Mouse (Mus musculus): ENCODE results near the gene Rptor. TPM values are rescaled to one million over a fixed set of nuclear protein-coding genes. Genes with fewer than 3 reads are reported as not detected.

The Rptor gene
- 11.8 and 13.2 TPM in 2 replicates for polyA plus RNA-seq (2014; fragmentation: Nextera tagmentation; extraction: Ambion mirVana)

DNA sequence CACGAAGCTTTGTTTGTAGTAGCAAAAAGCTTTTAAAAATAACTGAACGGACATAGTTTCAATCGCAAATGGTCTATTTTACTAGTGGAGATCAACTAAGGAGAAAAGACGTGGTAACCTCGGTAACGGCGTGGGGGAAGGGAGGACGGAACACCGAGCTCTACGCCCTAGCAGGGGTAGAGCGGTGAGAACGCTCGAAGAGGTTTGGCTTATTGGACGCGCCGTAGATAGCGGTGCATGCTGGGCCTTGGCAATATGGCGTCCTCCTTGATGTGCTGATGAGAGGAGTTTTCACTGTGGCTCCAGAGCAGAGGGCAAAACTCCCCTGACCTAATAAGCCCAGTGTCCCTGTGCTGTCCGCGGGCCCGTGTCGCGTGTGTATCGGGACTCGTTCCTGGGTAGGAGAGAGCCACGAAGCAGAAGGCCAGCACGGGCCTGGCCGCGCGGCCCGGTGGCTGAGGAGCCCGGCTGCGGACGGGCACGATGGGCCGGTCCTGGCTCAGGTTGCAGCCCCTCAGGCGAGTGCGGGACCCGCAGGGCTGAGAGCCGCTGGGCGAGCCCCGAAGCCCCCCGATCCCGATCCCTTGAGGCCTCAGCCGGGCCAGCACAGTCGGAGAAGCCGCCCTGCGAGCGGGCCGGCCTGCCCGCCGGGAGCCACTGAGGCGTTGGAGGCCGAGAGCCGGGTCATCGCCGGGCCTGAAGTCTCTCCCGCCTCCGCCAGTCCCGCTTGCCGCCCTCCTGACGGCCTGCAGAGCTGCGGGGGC, at the start of gene Rptor:
Rptor (plus strand) TSS at position 143 of the 764 bp plus-strand sequence.
- Histone ChIP-seq H3K4me1 (replicated peaks; ENCODE audit: control insufficient read depth, insufficient read depth, low read length) (peaks cover 11% of the 10 kb centered on the region), H3K36me3 (ENCODE audit: control insufficient read depth, insufficient read depth, low read length) (peaks cover 2% of the 10 kb centered on the region; the same call in 1 of the 2 replicates), H3K4me2 (peak within 1 kb of the TSS; percentile 88), H3K27me3 (replicated peaks; ENCODE audit: control insufficient read depth, insufficient read depth, low read length) (no peaks in the 10 kb centered on the region), H3K27ac (ENCODE audit: low read depth, low read length) (peak within 1 kb of the TSS; percentile 78), H3K9me3 (ENCODE audit: control insufficient read depth, low read length) (no peaks in the 10 kb centered on the region), H3K4me3 (ENCODE audit: low read depth, low read length) (peak within 1 kb of the TSS; percentile 94), H3K9ac (ENCODE audit: low read depth, low read length) (peak within 1 kb of the TSS; percentile 96)
- peak; percentile 98 for ATAC-seq (replicated peaks; ENCODE audit: low FRiP score)
- WGBS, result under 1% methylated on average over 63 of the region's 63 CpGs
- DNase-seq (ENCODE audit: low spot score), result peak; percentile 92

DNA sequence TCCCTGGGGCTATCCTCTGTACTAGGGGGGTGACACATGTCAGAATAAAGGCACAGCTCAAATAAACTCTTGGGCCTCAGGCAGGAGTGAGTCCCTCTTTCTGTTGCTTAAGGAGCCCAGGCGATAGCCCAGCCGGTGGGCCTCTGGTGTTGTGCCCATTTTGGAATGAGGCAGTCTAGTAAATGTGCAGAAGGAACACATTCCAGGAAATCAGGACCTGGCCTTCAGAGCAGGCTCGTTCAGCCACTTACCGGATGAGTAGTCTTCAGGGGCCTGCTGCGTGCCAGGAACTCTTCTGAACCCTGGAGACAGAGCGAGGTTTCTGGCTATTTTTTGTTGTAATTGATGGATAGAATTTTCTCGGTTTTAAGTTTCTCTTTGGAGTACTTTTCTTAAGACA, 48.0 kb upstream of the Rptor start:
- Histone ChIP-seq H3K4me1 (replicated peaks; ENCODE audit: control insufficient read depth, insufficient read depth, low read length) (peaks cover 5% of the 10 kb centered on the region; the same call in 1 of the 2 replicates), H3K9ac (ENCODE audit: low read depth, low read length) (no peak overlapping the region), H3K27me3 (replicated peaks; ENCODE audit: control insufficient read depth, insufficient read depth, low read length) (peaks cover 39% of the 10 kb centered on the region), H3K4me3 (ENCODE audit: low read depth, low read length) (no peak overlapping the region), H3K36me3 (ENCODE audit: control insufficient read depth, insufficient read depth, low read length) (no peaks in the 10 kb centered on the region), H3K4me2 (no peak overlapping the region), H3K9me3 (ENCODE audit: control insufficient read depth, low read length) (no peaks in the 10 kb centered on the region), H3K27ac (ENCODE audit: low read depth, low read length) (no peak overlapping the region)
- DNase-seq (ENCODE audit: low spot score) (no peak), ATAC-seq (replicated peaks; ENCODE audit: low FRiP score) (no peak)
- 80% methylated on average over 7 of the region's 7 CpGs for WGBS

GRCm38 (mm10) chr11:119555170-119555569, 47.5 kb upstream of the Rptor start:
- DNase-seq (ENCODE audit: low spot score), result no peak
- peaks cover 34% of the 10 kb centered on the region for H3K27me3 ChIP-seq (replicated peaks; ENCODE audit: control insufficient read depth, insufficient read depth, low read length)
- no peaks in the 10 kb centered on the region for H3K9me3 ChIP-seq (ENCODE audit: control insufficient read depth, low read length)
- no peaks in the 10 kb centered on the region for H3K36me3 ChIP-seq (ENCODE audit: control insufficient read depth, insufficient read depth, low read length)
- no peak overlapping the region for H3K4me3 ChIP-seq (ENCODE audit: low read depth, low read length)
- H3K4me2 ChIP-seq, result no peak overlapping the region
- H3K9ac ChIP-seq (ENCODE audit: low read depth, low read length), result no peak overlapping the region
- 76% methylated on average over 7 of the region's 7 CpGs for WGBS
- H3K4me1 ChIP-seq (replicated peaks; ENCODE audit: control insufficient read depth, insufficient read depth, low read length), result peaks cover 5% of the 10 kb centered on the region; the same call in 1 of the 2 replicates
- no peak overlapping the region for H3K27ac ChIP-seq (ENCODE audit: low read depth, low read length)
- no peak for ATAC-seq (replicated peaks; ENCODE audit: low FRiP score)

- no peak overlapping the region for H3K9ac ChIP-seq (ENCODE audit: low read depth, low read length)
- ATAC-seq (replicated peaks; ENCODE audit: low FRiP score), result no peak
Measured at GRCm38 (mm10) chr11:119557940-119558869, 44.5 kb upstream of the Rptor start.

GRCm38 (mm10) chr11:119558870-119559610, 43.7 kb upstream of the Rptor start:
- no peak overlapping the region for H3K27ac ChIP-seq (ENCODE audit: low read depth, low read length)
- H3K9me3 ChIP-seq (ENCODE audit: control insufficient read depth, low read length), result no peaks in the 10 kb centered on the region
- 24% methylated on average over 9 of the region's 9 CpGs for WGBS
- ATAC-seq (replicated peaks; ENCODE audit: low FRiP score) (no peak; the same call in 1 of the 2 replicates), DNase-seq (ENCODE audit: low spot score) (no peak)
- no peak overlapping the region for H3K9ac ChIP-seq (ENCODE audit: low read depth, low read length)
- no peaks in the 10 kb centered on the region for H3K36me3 ChIP-seq (ENCODE audit: control insufficient read depth, insufficient read depth, low read length)
- peaks cover 5% of the 10 kb centered on the region; the same call in 1 of the 2 replicates for H3K4me1 ChIP-seq (replicated peaks; ENCODE audit: control insufficient read depth, insufficient read depth, low read length)
- no peak overlapping the region for H3K4me2 ChIP-seq
- H3K4me3 ChIP-seq (ENCODE audit: low read depth, low read length), result no peak overlapping the region
- peaks cover 24% of the 10 kb centered on the region for H3K27me3 ChIP-seq (replicated peaks; ENCODE audit: control insufficient read depth, insufficient read depth, low read length)

More at GRCm38 (mm10) chr11:119557940-119558869, 44.5 kb upstream of the Rptor start:
- DNase-seq (ENCODE audit: low spot score), result no peak
- H3K4me1 ChIP-seq (replicated peaks; ENCODE audit: control insufficient read depth, insufficient read depth, low read length), result peaks cover 5% of the 10 kb centered on the region; the same call in 1 of the 2 replicates
- H3K27me3 ChIP-seq (replicated peaks; ENCODE audit: control insufficient read depth, insufficient read depth, low read length), result peaks cover 22% of the 10 kb centered on the region
- WGBS, result 46% methylated on average over 15 of the region's 17 CpGs
- H3K9me3 ChIP-seq (ENCODE audit: control insufficient read depth, low read length), result no peaks in the 10 kb centered on the region
- H3K27ac ChIP-seq (ENCODE audit: low read depth, low read length), result no peak overlapping the region
- no peak overlapping the region for H3K4me3 ChIP-seq (ENCODE audit: low read depth, low read length)
- no peaks in the 10 kb centered on the region for H3K36me3 ChIP-seq (ENCODE audit: control insufficient read depth, insufficient read depth, low read length)
- H3K4me2 ChIP-seq, result no peak overlapping the region

- no peak overlapping the region for H3K4me2 ChIP-seq
- peaks cover 15% of the 10 kb centered on the region for H3K27me3 ChIP-seq (replicated peaks; ENCODE audit: control insufficient read depth, insufficient read depth, low read length)
- no peak overlapping the region for H3K27ac ChIP-seq (ENCODE audit: low read depth, low read length)
- ATAC-seq (replicated peaks; ENCODE audit: low FRiP score), result no peak
- WGBS, result 51% methylated on average over 6 of the region's 6 CpGs
- no peaks in the 10 kb centered on the region for H3K9me3 ChIP-seq (ENCODE audit: control insufficient read depth, low read length)
- H3K9ac ChIP-seq (ENCODE audit: low read depth, low read length), result no peak overlapping the region
- peaks cover 5% of the 10 kb centered on the region; the same call in 1 of the 2 replicates for H3K4me1 ChIP-seq (replicated peaks; ENCODE audit: control insufficient read depth, insufficient read depth, low read length)
- no peaks in the 10 kb centered on the region for H3K36me3 ChIP-seq (ENCODE audit: control insufficient read depth, insufficient read depth, low read length)
- DNase-seq (ENCODE audit: low spot score), result no peak
- H3K4me3 ChIP-seq (ENCODE audit: low read depth, low read length), result no peak overlapping the region
Measured at GRCm38 (mm10) chr11:119562286-119562685, 40.4 kb upstream of the Rptor start.

DNA sequence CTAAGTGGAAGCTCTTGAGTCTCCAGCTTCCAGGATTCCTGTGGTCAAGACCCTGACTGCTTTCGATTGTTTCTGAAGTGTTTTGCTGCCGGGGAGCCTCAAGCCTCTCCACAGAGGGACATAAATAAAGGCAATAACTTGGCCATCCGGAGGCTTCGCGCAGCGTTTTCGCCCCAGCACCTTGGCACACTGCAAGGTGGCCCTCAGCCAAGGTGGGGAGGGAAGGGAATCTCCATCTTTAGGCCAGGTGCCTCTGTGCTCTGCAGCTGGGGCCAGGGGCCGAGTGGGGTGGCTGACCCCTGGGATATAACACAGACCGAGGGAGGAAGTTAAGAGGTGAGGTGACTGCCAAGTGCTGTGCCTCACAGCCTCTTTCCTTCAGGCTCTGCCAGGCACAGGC, 39.5 kb upstream of the Rptor start:
- no peak overlapping the region for H3K9ac ChIP-seq (ENCODE audit: low read depth, low read length)

GRCm38 (mm10) chr11:119564383-119564782, 38.3 kb upstream of the Rptor start:
- Histone ChIP-seq H3K9me3 (ENCODE audit: control insufficient read depth, low read length) (no peaks in the 10 kb centered on the region), H3K27me3 (replicated peaks; ENCODE audit: control insufficient read depth, insufficient read depth, low read length) (peaks cover 12% of the 10 kb centered on the region), H3K4me3 (ENCODE audit: low read depth, low read length) (no peak overlapping the region), H3K9ac (ENCODE audit: low read depth, low read length) (no peak overlapping the region), H3K27ac (ENCODE audit: low read depth, low read length) (no peak overlapping the region), H3K4me2 (no peak overlapping the region), H3K36me3 (ENCODE audit: control insufficient read depth, insufficient read depth, low read length) (no peaks in the 10 kb centered on the region), H3K4me1 (replicated peaks; ENCODE audit: control insufficient read depth, insufficient read depth, low read length) (no peaks in the 10 kb centered on the region)
- DNase-seq (ENCODE audit: low spot score) (no peak), ATAC-seq (replicated peaks; ENCODE audit: low FRiP score) (no peak)
- 74% methylated on average over 10 of the region's 10 CpGs for WGBS

More for the DNA sequence above, 39.5 kb upstream of the Rptor start:
- H3K4me1 ChIP-seq (replicated peaks; ENCODE audit: control insufficient read depth, insufficient read depth, low read length), result peaks cover 5% of the 10 kb centered on the region; the same call in 1 of the 2 replicates
- 62% methylated on average over 9 of the region's 9 CpGs for WGBS
- ATAC-seq (replicated peaks; ENCODE audit: low FRiP score), result no peak
- no peaks in the 10 kb centered on the region for H3K36me3 ChIP-seq (ENCODE audit: control insufficient read depth, insufficient read depth, low read length)
- H3K9me3 ChIP-seq (ENCODE audit: control insufficient read depth, low read length), result no peaks in the 10 kb centered on the region
- H3K4me2 ChIP-seq, result no peak overlapping the region
- peaks cover 12% of the 10 kb centered on the region for H3K27me3 ChIP-seq (replicated peaks; ENCODE audit: control insufficient read depth, insufficient read depth, low read length)
- no peak overlapping the region for H3K27ac ChIP-seq (ENCODE audit: low read depth, low read length)
- DNase-seq (ENCODE audit: low spot score), result no peak
- H3K4me3 ChIP-seq (ENCODE audit: low read depth, low read length), result no peak overlapping the region

All from liver, embryonic 11.5 days (tissue).